Mouse (Mus musculus) layer of hippocampus, adult 11-12 months (tissue): ENCODE measurements around the gene Ano4.
"Not testable (repeated sequence)": the region's sequence is repeated elsewhere in the genome, so short reads cannot be mapped to it uniquely, and the experiment has no call there.

Source experiments
- DNase-seq: peaks from one replicate; pipeline ENCODE4 v3.0.0; 2022; ENCODE audit warnings: low spot score

Ano4 gene

GRCm38 (mm10) chr10:89121391-89121790 is 223.2 kb downstream of the Ano4 start:
- DNase-seq = no peak

GRCm38 (mm10) chr10:89114381-89114780 is 230.2 kb downstream of the Ano4 start:
- no peak for DNase-seq

DNA sequence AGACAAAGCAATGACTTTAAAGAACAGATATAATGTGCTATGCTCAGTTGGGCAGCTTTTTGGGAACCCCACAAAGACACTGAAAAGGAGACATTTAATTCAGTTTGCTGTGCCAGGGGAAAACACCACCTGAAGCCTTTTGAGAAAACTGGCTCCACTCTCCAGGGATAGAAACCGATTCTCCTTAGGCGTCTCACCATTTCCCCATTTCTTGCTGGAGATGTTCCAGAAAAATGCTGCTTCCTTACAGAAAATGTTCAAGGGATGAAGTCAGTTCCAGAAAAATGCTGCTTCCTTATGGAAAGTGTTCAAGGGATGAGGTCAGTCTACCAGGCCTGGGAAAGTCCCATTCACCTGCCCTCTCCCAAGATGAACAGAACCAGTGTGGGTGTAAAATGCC is 233.1 kb downstream of the Ano4 start:
- no peak for DNase-seq

GRCm38 (mm10) chr10:89110917-89111316 is 233.6 kb downstream of the Ano4 start:
- no peak for DNase-seq

GRCm38 (mm10) chr10:89103594-89103993 is 241.0 kb downstream of the Ano4 start:
- peak; percentile 48 for DNase-seq

GRCm38 (mm10) chr10:89102025-89102424 is 242.5 kb downstream of the Ano4 start:
- no peak for DNase-seq

DNA sequence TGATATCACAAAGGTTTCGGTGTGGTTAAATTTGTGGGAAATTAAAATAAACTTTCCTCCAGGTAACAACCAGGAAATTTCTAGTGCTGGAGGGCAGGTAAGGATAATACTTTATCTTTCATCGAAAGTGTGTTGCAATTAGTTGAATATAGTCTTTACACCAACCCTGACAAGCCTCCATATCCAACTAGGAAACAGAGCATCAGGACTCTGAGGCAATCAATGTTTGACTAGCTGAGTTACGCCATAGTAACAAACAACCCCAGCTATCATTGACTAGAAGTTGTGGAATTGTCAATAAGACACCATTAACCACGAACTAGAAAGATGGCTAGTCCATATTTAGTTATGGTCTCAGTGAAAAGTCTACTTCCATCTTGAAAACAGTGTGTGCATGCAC is 246.4 kb downstream of the Ano4 start:
- no peak for DNase-seq

DNA sequence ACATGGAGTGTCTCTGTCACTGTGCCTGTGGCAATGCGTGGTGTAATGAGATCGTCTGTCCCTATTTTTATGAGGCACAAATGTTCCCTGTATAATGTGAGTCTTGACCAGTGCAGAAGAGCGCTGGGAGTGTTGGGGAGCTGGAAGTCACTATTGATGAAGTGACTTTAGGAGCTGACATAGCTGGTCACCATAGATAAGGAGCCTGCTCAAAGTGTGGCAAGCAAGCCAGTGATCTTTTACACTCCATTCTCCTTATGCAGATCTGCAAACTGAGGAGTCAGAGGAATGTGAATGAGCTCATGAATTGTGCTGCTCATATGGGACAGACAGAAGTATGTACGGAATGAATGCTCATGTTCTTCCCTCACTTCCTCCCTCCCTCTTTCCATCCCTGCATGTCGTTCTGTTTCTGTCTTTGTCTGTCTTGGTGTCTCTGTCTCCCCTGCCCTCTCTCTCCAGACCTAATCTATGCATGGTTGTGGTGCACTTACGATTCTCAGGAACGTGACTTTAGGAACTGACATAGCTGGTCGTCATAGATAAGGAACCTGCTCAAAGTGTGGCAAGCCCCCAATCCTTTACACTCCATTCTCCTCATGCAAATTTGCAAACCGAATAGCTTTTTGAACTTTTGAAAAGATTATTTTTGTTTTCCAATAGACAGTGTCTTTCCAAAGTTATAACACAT is 252.1 kb downstream of the Ano4 start:
- DNase-seq = no peak

GRCm38 (mm10) chr10:89077447-89077846 is 267.1 kb downstream of the Ano4 start:
- no peak for DNase-seq

GRCm38 (mm10) chr10:89055891-89056290 is 288.7 kb downstream of the Ano4 start:
- peak; percentile 10 for DNase-seq

DNA sequence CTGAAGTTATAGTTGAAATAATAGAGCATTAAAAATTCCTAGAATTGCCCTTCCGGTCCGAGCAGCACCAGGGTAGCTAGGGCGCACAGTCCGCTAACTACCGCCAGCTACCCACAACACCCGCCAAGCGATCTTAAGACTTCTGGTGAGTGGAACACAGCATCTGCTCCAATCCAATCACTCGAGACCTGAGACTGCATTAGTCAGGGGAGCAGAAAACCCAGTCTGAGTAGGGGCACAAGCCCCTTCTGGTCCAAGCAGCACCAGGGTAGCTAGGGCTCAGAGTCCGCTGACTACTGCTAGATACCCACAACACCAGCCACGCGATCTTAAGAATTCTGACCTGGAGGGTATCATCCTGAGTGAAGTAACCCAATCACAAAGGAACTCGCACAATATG is 299.6 kb downstream of the Ano4 start:
- not testable (repeated sequence) for DNase-seq

- DNase-seq = no peak
These were observed 300.4 kb downstream of the Ano4 start for GRCm38 (mm10) chr10:89044166-89044565.

- peak; percentile 28 for DNase-seq
These were observed 325.6 kb downstream of the Ano4 start for GRCm38 (mm10) chr10:89018926-89019325.

DNA sequence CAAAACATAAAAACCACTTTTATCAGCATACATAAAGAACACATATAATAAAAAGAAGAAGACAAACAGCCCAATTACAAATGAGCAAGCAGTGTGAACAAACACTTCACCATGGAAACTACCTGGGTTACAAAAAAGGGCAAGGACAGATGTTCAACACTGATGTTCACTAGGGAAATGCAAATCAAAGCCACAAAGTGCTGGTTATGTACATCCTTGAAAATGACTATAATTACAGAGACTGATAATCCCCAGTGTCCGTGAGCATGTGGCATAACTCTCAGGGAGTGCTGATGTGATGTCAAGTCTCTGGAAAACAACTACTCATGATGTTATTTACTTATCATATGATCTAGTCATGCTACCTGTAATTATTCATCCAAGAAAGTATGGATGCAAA is 336.3 kb downstream of the Ano4 start:
- DNase-seq = no peak

- DNase-seq = no peak
These were observed 340.0 kb downstream of the Ano4 start for GRCm38 (mm10) chr10:89004518-89004917.

GRCm38 (mm10) chr10:88986925-88987324 is 357.6 kb downstream of the Ano4 start:
- DNase-seq = no peak

- peak; percentile 36 for DNase-seq
These were observed 361.1 kb downstream of the Ano4 start for GRCm38 (mm10) chr10:88983444-88983843.

DNA sequence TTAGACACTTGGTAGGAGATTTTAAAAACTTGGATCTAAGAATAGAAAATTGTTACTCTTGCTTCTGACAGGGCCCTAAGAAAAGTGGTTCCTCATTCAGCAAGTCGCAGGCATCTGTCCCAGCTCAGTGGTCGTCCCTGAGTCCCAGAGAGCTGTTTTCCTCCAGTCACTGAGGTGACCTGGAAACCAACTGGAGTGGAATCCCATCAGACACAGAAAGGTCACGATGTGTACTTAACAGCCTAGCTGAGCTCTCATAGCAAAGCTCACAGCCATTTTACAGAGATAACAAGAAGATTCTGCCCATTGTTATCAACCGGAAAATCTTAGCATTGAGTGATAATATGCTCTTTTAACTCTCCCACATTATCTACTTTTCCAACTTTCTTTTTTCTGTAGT is 365.1 kb downstream of the Ano4 start:
- no peak for DNase-seq

DNA sequence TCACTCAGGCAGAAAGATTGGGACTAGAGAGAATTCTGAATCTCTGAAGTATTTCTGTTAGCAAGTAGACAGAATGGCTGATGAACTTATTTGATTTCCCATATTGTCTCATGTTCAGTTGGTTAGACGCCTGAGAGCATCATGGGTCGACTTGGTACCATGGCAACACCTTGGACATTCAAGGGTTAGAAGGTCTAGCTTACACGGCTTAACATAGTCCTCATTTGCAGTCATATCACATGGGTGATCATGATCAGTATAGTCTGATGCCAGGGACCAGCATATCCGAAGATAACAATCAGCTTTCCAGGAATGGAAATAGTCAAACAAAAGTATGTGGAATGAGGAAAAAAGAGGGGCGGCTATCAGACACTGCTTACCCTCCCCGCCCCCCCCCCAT is 365.6 kb downstream of the Ano4 start:
- no peak for DNase-seq

DNA sequence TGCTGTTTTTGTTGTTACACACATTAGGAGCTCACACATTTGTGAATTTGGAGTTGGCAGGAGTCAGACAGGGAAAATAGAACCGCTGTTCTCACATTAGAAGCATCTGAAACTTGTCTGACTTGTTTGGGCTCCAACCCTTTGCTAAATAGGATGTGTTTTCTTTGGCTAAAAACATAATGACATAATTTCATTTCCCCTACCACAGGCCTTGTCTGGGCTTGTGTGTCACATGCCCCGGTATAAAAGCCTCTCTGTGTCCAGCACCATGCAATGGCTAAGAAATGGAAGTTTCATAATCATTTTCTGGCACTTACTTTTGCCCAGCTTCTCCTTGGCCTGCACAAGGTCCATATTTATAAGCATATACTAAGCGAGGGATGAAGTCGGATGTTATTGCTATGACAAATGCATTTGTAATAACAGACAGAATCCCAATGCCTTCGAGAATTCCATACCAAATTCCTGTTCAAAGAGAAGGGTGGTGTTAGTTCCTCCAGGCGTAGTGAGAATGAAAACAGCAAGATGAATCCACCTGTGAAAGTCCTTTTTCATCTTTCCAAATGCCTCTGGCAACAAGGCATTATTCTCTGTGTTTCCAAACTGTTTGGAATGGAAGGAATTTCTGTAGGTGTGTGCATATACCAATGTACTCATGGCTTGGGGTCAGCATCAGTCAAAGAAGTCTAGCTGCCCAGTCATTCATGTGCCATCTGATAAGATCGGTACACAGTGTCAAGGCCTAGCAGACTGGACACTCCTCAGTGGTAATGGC is 373.4 kb downstream of the Ano4 start:
- DNase-seq = no peak

- no peak for DNase-seq
These were observed 376.0 kb downstream of the Ano4 start for GRCm38 (mm10) chr10:88968586-88968985.

DNA sequence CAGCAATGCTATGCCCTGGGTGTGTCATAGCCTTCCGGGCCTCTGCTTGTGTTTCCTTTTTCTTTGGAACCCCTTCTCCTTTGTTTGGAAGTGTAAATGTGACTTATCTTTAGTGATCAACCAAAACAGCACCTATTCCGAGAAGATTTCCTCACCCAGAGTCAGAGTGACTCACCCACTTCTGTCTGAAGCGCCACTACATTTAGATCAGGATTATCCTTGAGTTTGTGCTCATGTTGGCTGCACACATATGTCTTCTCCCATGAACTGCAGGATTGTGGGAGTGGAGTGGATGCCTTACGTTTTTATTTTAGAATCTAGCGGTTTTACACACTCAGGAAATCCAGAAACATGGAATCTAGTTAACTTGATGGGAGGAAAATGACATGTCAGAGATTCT is 383.8 kb downstream of the Ano4 start:
- DNase-seq = no peak

- no peak for DNase-seq
These were observed 394.3 kb downstream of the Ano4 start for GRCm38 (mm10) chr10:88950297-88950653.
